Mouse (Mus musculus) urinary bladder, postnatal 10 days (tissue): ENCODE measurements around the gene 6030458C11Rik.

Source experiments
- DNase-seq: peaks from one replicate; pipeline ENCODE4 v3.0.0; 2022; ENCODE audit warnings: low spot score

Gene 6030458C11Rik

GRCm38 (mm10) chr15:12824197-12824952, at the start of gene 6030458C11Rik, which contains the start of gene Drosha:
TSS of gene 6030458C11Rik (minus strand) at chr15:12824649.
TSS of gene Drosha (plus strand) at chr15:12824815.
- peak; percentile 97 for DNase-seq

DNA sequence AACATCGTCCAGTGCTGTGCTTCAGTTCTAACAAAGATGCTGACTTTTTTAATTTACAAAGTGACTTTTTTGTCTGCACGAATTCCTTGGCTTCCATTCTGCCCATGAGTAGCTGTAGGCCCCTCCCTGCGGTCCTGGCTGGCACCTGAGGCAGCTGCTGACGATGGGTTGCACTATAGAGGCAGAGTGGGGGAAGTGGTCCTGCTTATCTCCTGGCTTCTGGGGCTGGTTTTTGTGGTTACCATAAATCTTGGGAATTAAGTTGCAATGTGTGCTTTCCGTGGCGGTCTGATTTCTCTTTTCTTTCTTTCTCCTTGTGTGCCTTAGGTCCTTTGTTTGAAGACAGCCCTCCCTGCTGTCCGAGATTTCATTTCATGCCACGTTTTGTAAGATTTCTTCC, 42.8 kb upstream of the 6030458C11Rik start:
- no peak for DNase-seq

GRCm38 (mm10) chr15:12865595-12866314, 41.3 kb upstream of the 6030458C11Rik start:
- no peak for DNase-seq

DNA sequence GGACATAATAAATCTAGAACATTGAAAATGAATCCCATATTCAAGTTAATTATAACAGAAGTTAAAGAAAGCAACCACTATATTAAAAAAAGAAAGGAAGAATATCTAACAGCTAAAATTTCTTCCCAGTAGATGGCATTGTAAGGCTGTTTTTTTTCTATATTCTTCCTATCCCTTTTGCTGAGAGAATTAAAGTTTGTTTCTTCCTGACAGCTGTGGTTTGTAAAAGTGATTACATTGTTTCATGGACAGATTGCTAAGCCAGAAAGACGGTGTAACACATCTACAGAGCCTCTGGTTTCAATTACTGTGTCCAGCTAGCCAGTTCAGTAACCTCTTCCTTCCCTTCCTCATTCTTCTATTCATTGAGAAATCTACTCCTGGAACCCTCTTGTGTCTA, 39.2 kb upstream of the 6030458C11Rik start:
- no peak for DNase-seq

DNA sequence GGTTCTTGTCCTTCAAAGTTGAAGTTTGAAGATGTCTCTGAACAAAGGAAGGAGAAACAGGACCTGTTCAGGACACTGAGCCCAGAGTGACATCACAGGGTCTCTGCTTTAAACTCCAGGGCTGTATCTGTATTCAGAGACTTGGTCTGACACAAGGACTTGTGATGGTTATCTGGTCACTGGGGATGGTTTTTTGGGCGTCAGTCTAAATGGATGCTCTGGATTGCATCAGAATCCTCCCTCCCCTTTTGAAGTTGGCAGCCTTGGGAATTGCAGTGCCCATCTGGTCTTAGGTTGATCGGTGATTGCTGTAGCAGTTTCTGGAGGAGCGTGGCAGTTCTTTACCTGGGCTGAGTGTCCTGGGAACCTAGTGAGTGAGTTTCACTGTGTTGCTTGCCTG, 37.6 kb upstream of the 6030458C11Rik start:
- no peak for DNase-seq

DNA sequence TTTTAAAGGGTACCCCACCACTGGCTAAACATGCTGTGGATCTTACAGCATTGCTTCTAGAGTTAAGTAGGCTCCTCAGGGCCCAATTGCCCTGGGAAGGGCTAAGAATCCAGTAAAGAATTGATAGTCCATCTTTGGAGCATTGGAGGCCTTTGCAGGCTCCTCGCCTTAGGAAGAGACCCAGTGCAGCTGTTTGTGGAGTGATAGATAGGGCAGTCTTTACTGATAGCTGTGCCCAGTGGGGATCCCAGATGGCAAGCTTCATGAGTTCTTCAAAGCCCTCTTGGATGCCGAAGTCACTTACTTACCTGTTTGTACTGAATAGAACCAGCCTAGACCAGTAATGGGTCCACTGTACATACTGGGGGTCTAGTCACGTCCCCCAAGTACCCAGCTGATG, 34.2 kb upstream of the 6030458C11Rik start:
- DNase-seq = no peak

DNA sequence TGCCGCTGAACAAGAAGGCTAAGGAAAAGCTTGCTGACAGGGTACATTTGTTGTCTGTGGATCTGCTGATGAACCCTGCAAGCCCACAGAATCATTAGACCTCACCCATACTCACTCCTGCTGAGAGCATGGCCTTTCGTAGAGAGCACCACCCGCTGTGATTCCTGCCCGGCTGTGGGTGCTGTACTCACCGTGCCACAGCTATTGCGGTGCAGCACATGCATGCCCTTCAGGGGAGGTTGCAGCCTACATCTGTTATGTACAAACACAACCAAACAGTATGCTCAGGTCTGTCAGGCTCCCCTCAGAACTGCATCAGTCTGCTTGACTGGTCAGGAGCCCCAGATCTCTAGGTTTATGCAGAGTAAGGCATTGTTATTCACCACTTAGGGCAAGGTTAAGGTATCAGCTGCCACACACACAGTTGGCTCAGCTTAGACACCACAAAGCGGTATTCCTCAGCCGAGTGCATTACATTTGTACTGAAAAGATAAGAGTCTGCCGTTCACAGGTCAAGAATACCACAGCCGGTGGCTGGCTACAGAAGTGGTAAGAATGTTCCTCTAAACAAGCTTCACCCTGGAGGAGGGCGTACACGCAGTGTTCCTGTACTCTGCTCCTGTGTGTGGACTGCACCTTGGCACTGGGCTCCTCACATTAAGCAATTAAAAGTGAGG, 33.5 kb upstream of the 6030458C11Rik start:
- no peak for DNase-seq

GRCm38 (mm10) chr15:12856780-12857179, 32.3 kb upstream of the 6030458C11Rik start:
- DNase-seq = no peak

DNA sequence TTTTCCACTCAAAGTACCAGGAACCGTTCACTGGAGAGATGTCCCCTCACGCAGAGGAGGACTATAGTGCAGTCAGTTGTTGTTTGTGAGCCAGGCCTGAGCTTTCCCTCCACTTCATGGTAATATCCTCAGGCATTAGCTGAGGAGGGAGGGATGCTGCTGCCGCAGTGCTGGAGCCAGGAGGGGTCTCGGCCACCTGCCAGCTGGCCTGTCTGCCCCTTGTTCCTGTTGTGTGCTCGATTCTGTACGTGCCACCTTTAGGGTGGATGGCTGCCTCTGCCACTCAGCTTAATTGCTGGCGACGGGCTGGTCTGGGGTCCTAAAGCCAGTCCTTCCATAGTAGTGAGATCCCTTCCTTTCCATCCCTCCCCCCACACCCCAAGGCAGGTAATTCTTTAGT, 29.0 kb upstream of the 6030458C11Rik start:
- DNase-seq = no peak

- DNase-seq = no peak
Observed at GRCm38 (mm10) chr15:12849373-12849772, 24.9 kb upstream of the 6030458C11Rik start.

DNA sequence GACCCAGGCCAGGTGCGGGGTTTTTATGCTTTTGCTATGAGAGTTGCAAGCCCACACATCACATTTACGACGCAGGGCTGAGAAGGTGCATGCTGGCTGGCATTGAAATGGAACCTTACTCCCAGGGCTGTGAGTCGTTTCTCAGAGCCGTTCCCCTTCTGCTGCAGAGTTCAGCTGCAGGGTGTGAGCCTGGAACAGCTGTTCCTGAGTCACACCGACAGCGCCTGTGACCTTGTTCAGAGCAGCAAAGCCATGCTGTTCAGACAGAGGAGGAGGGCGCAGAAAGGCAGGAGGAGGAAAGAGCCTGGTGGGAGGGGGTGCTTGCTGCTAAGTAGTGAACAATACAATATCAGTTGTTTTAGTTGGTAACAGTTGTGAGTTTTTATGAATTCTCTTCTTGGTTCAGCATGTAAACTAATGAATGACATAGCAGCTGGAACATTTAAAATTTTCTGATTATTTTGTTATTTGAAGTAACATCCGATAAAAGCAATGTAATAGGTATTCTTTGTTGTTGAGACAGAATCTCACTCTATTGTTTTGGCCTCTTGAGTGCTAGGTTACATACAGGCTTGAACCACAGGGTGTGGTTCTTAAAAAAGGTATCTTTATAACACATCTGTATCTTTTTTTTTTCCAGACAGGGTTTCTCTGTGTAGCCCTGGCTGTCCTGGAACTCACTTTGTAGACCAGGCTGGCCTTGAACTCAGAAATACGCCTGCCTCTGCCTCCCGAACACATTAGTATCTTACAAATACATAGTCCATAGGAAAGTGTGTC, 23.9 kb upstream of the 6030458C11Rik start:
- no peak for DNase-seq

GRCm38 (mm10) chr15:12842833-12843232, 18.4 kb upstream of the 6030458C11Rik start:
- no peak for DNase-seq

DNA sequence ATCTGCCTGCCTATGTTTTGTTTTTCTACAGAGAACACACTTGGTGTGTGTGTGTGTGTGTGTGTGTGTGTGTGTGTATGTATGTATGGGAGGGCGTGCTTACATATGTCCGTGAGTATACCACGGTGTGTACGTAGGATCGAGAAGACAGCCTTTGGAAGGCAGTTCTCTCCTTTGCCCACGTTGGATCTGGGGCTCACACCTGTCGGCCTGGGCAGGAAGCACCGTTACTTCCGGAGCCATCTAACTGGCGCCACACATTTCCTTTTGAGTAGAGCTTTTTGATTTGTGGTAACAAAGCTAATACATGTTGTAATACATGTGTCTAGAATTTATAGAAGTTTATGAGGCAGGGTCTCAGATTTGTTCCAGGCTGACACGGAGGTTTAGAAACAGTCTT, 16.3 kb upstream of the 6030458C11Rik start:
- DNase-seq = no peak

- no peak for DNase-seq
Observed at GRCm38 (mm10) chr15:12834231-12834630, 9.8 kb upstream of the 6030458C11Rik start.

- DNase-seq = no peak
Observed at GRCm38 (mm10) chr15:12833385-12833784, 8.9 kb upstream of the 6030458C11Rik start.

- no peak for DNase-seq
Observed at GRCm38 (mm10) chr15:12832599-12832998, 8.2 kb upstream of the 6030458C11Rik start.

GRCm38 (mm10) chr15:12829878-12830277, 5.4 kb upstream of the 6030458C11Rik start:
- no peak for DNase-seq

DNA sequence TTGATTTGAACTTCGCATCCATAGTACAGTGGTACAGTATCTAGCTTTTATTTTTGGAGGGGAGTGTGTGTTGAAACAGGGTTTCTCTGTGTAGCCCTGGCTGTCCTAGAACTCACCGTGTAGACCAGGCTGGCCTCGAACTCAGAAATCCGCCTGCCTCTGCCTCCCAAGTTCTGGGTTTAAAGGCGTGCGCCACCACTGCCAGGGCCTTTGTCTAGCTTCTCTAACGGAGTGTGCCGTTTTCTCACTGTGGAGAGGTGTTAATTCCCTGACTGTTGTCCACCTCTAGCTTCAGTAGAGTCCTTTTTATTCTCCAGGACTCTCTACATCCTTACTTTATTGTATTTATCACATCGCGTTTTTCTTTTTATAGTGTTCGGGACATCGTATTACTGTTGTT, 959 bp upstream of the 6030458C11Rik start:
- DNase-seq = no peak

DNA sequence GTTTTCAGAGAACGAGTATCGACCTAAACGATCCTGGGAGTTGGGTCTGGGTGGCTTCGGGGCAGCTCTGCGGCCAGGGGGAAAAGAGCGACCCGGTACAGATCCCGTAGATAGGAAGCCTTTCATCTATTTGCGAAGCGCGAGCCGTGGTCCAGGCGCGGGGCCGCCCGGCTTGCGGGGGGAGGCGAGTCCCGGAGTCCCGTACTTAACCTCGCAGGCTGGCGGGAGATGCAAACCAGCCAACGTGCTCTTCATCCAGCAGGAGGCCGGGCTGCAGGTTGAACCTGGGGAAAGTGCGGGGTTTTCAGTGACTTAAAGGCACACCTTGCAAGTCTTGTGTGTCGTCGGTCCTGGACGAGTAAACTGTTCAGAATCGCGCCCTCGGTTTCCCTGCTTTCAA, 516 bp upstream of the 6030458C11Rik start:
- no peak for DNase-seq

DNA sequence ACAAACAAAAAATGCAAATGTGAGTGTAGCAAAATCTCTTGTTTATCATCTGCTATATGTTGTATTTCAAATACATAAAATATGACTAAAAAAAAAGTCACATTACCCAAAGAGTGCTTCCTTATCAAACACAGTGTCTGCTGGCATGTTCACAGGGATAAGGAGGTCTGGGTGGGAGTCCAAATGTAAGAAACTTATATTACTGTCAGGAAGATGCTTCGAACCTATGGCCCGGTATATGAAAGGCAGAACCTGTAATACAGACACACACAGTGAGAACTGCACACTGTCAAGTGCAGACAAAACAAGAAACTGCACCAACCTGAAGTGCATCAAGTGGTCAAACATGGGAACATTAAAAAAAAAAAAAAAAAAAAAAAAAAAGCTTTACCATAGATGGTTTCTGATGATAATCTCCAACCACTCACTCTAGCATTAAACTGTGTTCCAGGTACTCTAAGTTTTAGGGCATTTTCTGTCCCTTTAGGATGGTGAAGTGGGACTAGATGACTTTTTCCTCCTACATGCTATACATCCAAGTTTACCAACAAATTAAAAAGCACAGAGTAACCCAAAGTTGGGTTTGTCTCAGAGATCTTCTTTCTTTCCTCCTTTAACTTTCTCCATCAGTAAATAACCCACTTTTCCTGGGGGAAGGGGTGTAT, 862 bp downstream of the 6030458C11Rik start:
- no peak for DNase-seq
